Mouse (Mus musculus): Measurements from ENCODE around the gene Anln.
"Not testable (repeated sequence)": the region's sequence is repeated elsewhere in the genome, so short reads cannot be mapped to it uniquely, and the experiment has no call there.

Anln gene

GRCm38 (mm10) chr9:22322381-22323211 lies 66.4 kb downstream of the Anln start:
- DNase-seq (ENCODE audit: low read depth, low spot score): no peak

GRCm38 (mm10) chr9:22319109-22319508 lies 69.9 kb downstream of the Anln start:
- no peak for DNase-seq (ENCODE audit: low read depth, low spot score)

GRCm38 (mm10) chr9:22316047-22316446 lies 72.9 kb downstream of the Anln start:
- DNase-seq (ENCODE audit: low read depth, low spot score): not testable (repeated sequence)

GRCm38 (mm10) chr9:22314066-22314465 lies 74.9 kb downstream of the Anln start:
- no peak for DNase-seq (ENCODE audit: low read depth, low spot score)

- no peak for DNase-seq (ENCODE audit: low read depth, low spot score)
These were observed 75.8 kb downstream of the Anln start for GRCm38 (mm10) chr9:22313218-22313617.

GRCm38 (mm10) chr9:22309651-22310050 lies 79.3 kb downstream of the Anln start:
- DNase-seq (ENCODE audit: low read depth, low spot score): no peak

- DNase-seq (ENCODE audit: low read depth, low spot score): not testable (repeated sequence)
These were observed 81.1 kb downstream of the Anln start for GRCm38 (mm10) chr9:22307920-22308262.

- DNase-seq (ENCODE audit: low read depth, low spot score): peak; percentile 94
These were observed 81.7 kb downstream of the Anln start, which contains the start of gene Zfp810 for GRCm38 (mm10) chr9:22307156-22307919. Gene Zfp810, minus strand, starts transcription at chr9:22307648.

- no peak for DNase-seq (ENCODE audit: low read depth, low spot score)
These were observed 82.3 kb downstream of the Anln start for GRCm38 (mm10) chr9:22306726-22307125.

GRCm38 (mm10) chr9:22302199-22302598 lies 86.8 kb downstream of the Anln start:
- no peak for DNase-seq (ENCODE audit: low read depth, low spot score)

Measured in brain, embryonic 18.5 days (tissue).